In the genomic region with DNA sequence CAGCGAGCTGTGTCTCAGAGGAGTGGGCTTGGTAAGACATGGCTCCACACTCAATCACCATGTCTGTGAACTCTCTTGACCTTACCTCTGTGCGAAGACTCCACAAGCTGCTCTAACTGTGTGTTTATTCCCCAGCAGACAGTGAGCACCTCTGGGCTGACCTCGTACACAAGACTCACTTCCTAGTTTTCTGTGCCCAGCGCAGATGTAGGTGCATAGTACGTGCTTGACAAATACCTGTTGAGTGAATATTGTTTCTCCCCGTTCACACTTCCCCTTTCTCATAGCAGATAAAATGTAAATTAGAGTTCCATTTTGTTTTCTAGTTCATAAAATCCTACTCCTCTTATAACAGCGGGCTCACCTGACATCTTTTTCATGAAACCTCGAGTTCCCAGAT, we compare ENCODE assay signal across 28 mouse cellular contexts. TPM values are rescaled to one million over a fixed set of nuclear protein-coding genes. Genes with fewer than 3 reads are reported as not detected.
DNase-seq lines count a peak whose midpoint lies in the region; ATAC-seq and TF ChIP-seq lines count a peak whose summit lies in the region.
"Had no signal": no experiment of that assay in that cellular context is flagged by ENCODE, and none has a peak within 500 bp of the region (broad histone marks: within the 10 kb centered on the region; RNA-seq: fewer than 3 reads in every experiment).

No protein-coding gene starts in this region.

- WGBS in midbrain, embryonic 13.5 days: 90% methylated on average over 8 of the region's 8 CpGs
- WGBS in midbrain, embryonic 11.5 days: 92% methylated on average over 8 of the region's 8 CpGs
- WGBS in limb, embryonic 10.5 days: 88% methylated on average over 8 of the region's 8 CpGs
- 88% methylated on average over 8 of the region's 8 CpGs for WGBS in lung, postnatal 0 days

- DNase-seq in midbrain, embryonic 11.5 days (ENCODE audit: low spot score, missing footprints): no peak
- DNase-seq in MEL (ENCODE audit: low read depth, low spot score): peak; percentile 55
- DNase-seq in limb, embryonic 10.5 days (ENCODE audit: low spot score): no peak
- no peak for DNase-seq in lung, postnatal 0 days (ENCODE audit: low spot score)
- DNase-seq in thymus, postnatal 0 days (ENCODE audit: low spot score): no peak
- DNase-seq: adrenal gland, postnatal 10 days; adrenal gland, postnatal 36 days; cerebellum, adult 18-20 months; cerebellum, adult 9-10 months; cerebellum, postnatal 14 days; gastrocnemius, postnatal 10 days; gastrocnemius, postnatal 36 days; heart, adult 11 months had no signal

- no peaks in the 10 kb centered on the region for H3K27me3 ChIP-seq in midbrain, embryonic 13.5 days
- H3K27me3 ChIP-seq in midbrain, embryonic 11.5 days (ENCODE audit: control insufficient read depth, insufficient read depth, low read length): no peaks in the 10 kb centered on the region
- no peaks in the 10 kb centered on the region for H3K27me3 ChIP-seq in MEL (ENCODE audit: control insufficient read depth in 1 of 2, insufficient read depth in 2 of 2, low read length in 2 of 2)
- no peaks in the 10 kb centered on the region for H3K27me3 ChIP-seq in limb, embryonic 10.5 days (ENCODE audit: low read depth, poor library complexity, severe bottlenecking)
- H3K27me3 ChIP-seq in lung, postnatal 0 days (replicated peaks; ENCODE audit: insufficient read depth, low read length): no peaks in the 10 kb centered on the region
- H3K27me3 ChIP-seq: forebrain, embryonic 15.5 days; hindbrain, embryonic 12.5 days; hindbrain, embryonic 15.5 days; Patski had no signal

- H3K79me2 ChIP-seq in MEL (ENCODE audit: control insufficient read depth, insufficient read depth, low read length, poor library complexity): no peaks in the 10 kb centered on the region

- no peak overlapping the region for H3K4me3 ChIP-seq in midbrain, embryonic 13.5 days (replicated peaks)
- no peak overlapping the region for H3K4me3 ChIP-seq in midbrain, embryonic 11.5 days (ENCODE audit: low read depth, low read length)
- peak overlapping the region in 1 of 2 experiments; percentile 19; a peak in 1 of 4 replicates for H3K4me3 ChIP-seq in MEL (ENCODE audit: control insufficient read depth in 1 of 2, insufficient read depth in 1 of 2, low read depth in 2 of 2, low read length in 2 of 2)
- H3K4me3 ChIP-seq in limb, embryonic 10.5 days: no peak overlapping the region
- no peak overlapping the region for H3K4me3 ChIP-seq in lung, postnatal 0 days (ENCODE audit: low read depth, low read length)
- H3K4me3 ChIP-seq: forebrain, embryonic 10.5 days; forebrain, embryonic 15.5 days; hindbrain, embryonic 12.5 days; hindbrain, embryonic 15.5 days had no signal

- H3K36me3 ChIP-seq in midbrain, embryonic 13.5 days: peaks cover 16% of the 10 kb centered on the region
- peaks cover 3% of the 10 kb centered on the region for H3K36me3 ChIP-seq in midbrain, embryonic 11.5 days (ENCODE audit: control insufficient read depth, insufficient read depth, low read length)
- peaks cover 0 to 11% of the 10 kb centered on the region in 2 experiments; a peak in 2 of 4 replicates for H3K36me3 ChIP-seq in MEL (ENCODE audit: control insufficient read depth in 1 of 2, insufficient read depth in 2 of 2, low read length in 2 of 2)
- H3K36me3 ChIP-seq in limb, embryonic 10.5 days: peaks cover 35% of the 10 kb centered on the region
- peaks cover 13% of the 10 kb centered on the region for H3K36me3 ChIP-seq in lung, postnatal 0 days (ENCODE audit: insufficient read depth, low read length)

- TF ChIP-seq EP300 in MEL (IDR thresholded peaks at IDR 0.05; ENCODE audit: low read depth in 1 of 2, low read length in 2 of 2): 0 out of 4 replicates have a peak, but pooled peaks of 1 of the 2 experiments have one; percentile 17
- no peak for TF ChIP-seq EP300 in lung, postnatal 0 days (IDR thresholded peaks at IDR 0.05)

- H3K9me3 ChIP-seq in midbrain, embryonic 13.5 days: no peaks in the 10 kb centered on the region
- H3K9me3 ChIP-seq in midbrain, embryonic 11.5 days (ENCODE audit: control insufficient read depth, low read length): no peaks in the 10 kb centered on the region
- H3K9me3 ChIP-seq in MEL (replicated peaks; ENCODE audit: insufficient read depth, low read length): no peaks in the 10 kb centered on the region
- H3K9me3 ChIP-seq in limb, embryonic 10.5 days (replicated peaks): no peaks in the 10 kb centered on the region
- no peaks in the 10 kb centered on the region for H3K9me3 ChIP-seq in lung, postnatal 0 days (ENCODE audit: low read length)
- H3K9me3 ChIP-seq: forebrain, embryonic 10.5 days; forebrain, embryonic 15.5 days; hindbrain, embryonic 12.5 days; hindbrain, embryonic 15.5 days had no signal

- no peak overlapping the region for H3K4me2 ChIP-seq in midbrain, embryonic 13.5 days (replicated peaks)
- H3K4me2 ChIP-seq in midbrain, embryonic 11.5 days: no peak overlapping the region
- H3K4me2 ChIP-seq in lung, postnatal 0 days (replicated peaks; ENCODE audit: low read depth, low read length): no peak overlapping the region
- H3K4me2 ChIP-seq: forebrain, embryonic 15.5 days; heart, embryonic 11.5 days; hindbrain, embryonic 12.5 days; hindbrain, embryonic 15.5 days had no signal

- TF ChIP-seq CTCF in MEL (IDR thresholded peaks at IDR 0.05 in 2 of 3, conservative IDR thresholded peaks at IDR 0.05 in 1 of 3; ENCODE audit: control insufficient read depth in 1 of 3, insufficient read depth in 1 of 3, low read depth in 2 of 3, low read length in 3 of 3, poor library complexity in 1 of 3, severe bottlenecking in 1 of 3): no peak
- no peak for TF ChIP-seq CTCF in lung, postnatal 0 days (IDR thresholded peaks at IDR 0.05)

- no peak for ATAC-seq in midbrain, embryonic 13.5 days
- no peak for ATAC-seq in midbrain, embryonic 11.5 days (ENCODE audit: low FRiP score)
- no peak for ATAC-seq in lung, postnatal 0 days
- ATAC-seq: forebrain, embryonic 15.5 days; Patski had no signal

- H3K4me1 ChIP-seq in midbrain, embryonic 13.5 days (replicated peaks): peaks cover 41% of the 10 kb centered on the region
- H3K4me1 ChIP-seq in midbrain, embryonic 11.5 days (ENCODE audit: control insufficient read depth, insufficient read depth, low read length): peaks cover 14% of the 10 kb centered on the region
- H3K4me1 ChIP-seq in MEL (ENCODE audit: control insufficient read depth in 1 of 2, insufficient read depth in 2 of 2, low read length in 2 of 2): peaks cover 0 to 16% of the 10 kb centered on the region in 2 experiments; a peak in 2 of 4 replicates
- peaks cover 67% of the 10 kb centered on the region for H3K4me1 ChIP-seq in limb, embryonic 10.5 days
- H3K4me1 ChIP-seq in lung, postnatal 0 days (ENCODE audit: insufficient read depth, low read depth, low read length): no peaks in the 10 kb centered on the region

- no peak overlapping the region for H3K9ac ChIP-seq in midbrain, embryonic 13.5 days (replicated peaks)
- H3K9ac ChIP-seq in midbrain, embryonic 11.5 days (ENCODE audit: low read length): no peak overlapping the region
- H3K9ac ChIP-seq in MEL (ENCODE audit: control insufficient read depth, low read depth, low read length, poor library complexity, severe bottlenecking): peak overlapping the region; percentile 36; the same call in 1 of the 2 replicates
- H3K9ac ChIP-seq in lung, postnatal 0 days (replicated peaks; ENCODE audit: low read depth): no peak overlapping the region
- H3K9ac ChIP-seq: forebrain, embryonic 15.5 days; hindbrain, embryonic 12.5 days; hindbrain, embryonic 15.5 days had no signal

- no peak for TF ChIP-seq RAD21 in MEL (IDR thresholded peaks at IDR 0.05; ENCODE audit: low read depth, low read length)

- no peak for TF ChIP-seq POLR2A in MEL (IDR thresholded peaks at IDR 0.05; ENCODE audit: control insufficient read depth in 1 of 2, insufficient read depth in 1 of 2, low read depth in 1 of 2, low read length in 2 of 2, poor library complexity in 1 of 2)

- 0 out of 2 replicates have a peak overlapping the region, but pooled peaks have one; percentile 63 for H3K27ac ChIP-seq in midbrain, embryonic 13.5 days
- H3K27ac ChIP-seq in midbrain, embryonic 11.5 days (ENCODE audit: low read depth, low read length): no peak overlapping the region
- no peak overlapping the region for H3K27ac ChIP-seq in MEL (ENCODE audit: control insufficient read depth, low read depth, low read length)
- peak overlapping the region; percentile 87 for H3K27ac ChIP-seq in limb, embryonic 10.5 days
- no peak overlapping the region for H3K27ac ChIP-seq in lung, postnatal 0 days (ENCODE audit: low read length)
- H3K27ac ChIP-seq: forebrain, embryonic 15.5 days; hindbrain, embryonic 15.5 days had no signal

RNA-seq across cellular contexts. Expression of a gene that starts 34.7 kb away (rescaled TPM):
- polyA plus RNA-seq in midbrain, embryonic 13.5 days (2015; fragmentation: Nextera tagmentation; extraction: Ambion mirVana): 377 and 395 TPM in 2 replicates
- 344 and 384 TPM in 2 replicates for polyA plus RNA-seq in midbrain, embryonic 11.5 days (2014; fragmentation: Nextera tagmentation; extraction: Ambion mirVana)
- total RNA-seq in MEL (2012; rRNA removed): 51.9 and 55.8 TPM in 2 replicates
- polyA plus RNA-seq in MEL (2012; ENCODE audit: insufficient read depth in 1 of 2, insufficient read length in 2 of 2, low read depth in 1 of 2, low replicate concordance in 2 of 2, missing spikeins in 1 of 2): 10 to 100 TPM in 1 of 2 experiments, not detected in 1; 78.9 TPM
- 259 and 274 TPM in 2 replicates for polyA plus RNA-seq in limb, embryonic 10.5 days (2016; fragmentation: Nextera tagmentation; extraction: Ambion mirVana)
- 790 and 798 TPM in 2 replicates for polyA plus RNA-seq in lung, postnatal 0 days (2015; fragmentation: Nextera tagmentation; extraction: Ambion mirVana)
- polyA plus RNA-seq in thymus, postnatal 0 days (2015; fragmentation: Nextera tagmentation; extraction: Ambion mirVana): 373 and 377 TPM in 2 replicates

RNA-seq across cellular contexts. Expression of a gene that starts 35.4 kb away (rescaled TPM):
- 28.4 and 45.1 TPM in 2 replicates for polyA plus RNA-seq in midbrain, embryonic 13.5 days (2015; fragmentation: Nextera tagmentation; extraction: Ambion mirVana)
- polyA plus RNA-seq in midbrain, embryonic 11.5 days (2014; fragmentation: Nextera tagmentation; extraction: Ambion mirVana): 22.8 and 25.2 TPM in 2 replicates
- 1.5 and 1.9 TPM in 2 replicates for total RNA-seq in MEL (2012; rRNA removed)
- 1 to 10 TPM in 1 of 2 experiments, not detected in 1; 9.4 TPM for polyA plus RNA-seq in MEL (2012; ENCODE audit: insufficient read depth in 1 of 2, insufficient read length in 2 of 2, low read depth in 1 of 2, low replicate concordance in 2 of 2, missing spikeins in 1 of 2)
- polyA plus RNA-seq in limb, embryonic 10.5 days (2016; fragmentation: Nextera tagmentation; extraction: Ambion mirVana): 22.9 and 30.2 TPM in 2 replicates
- polyA plus RNA-seq in lung, postnatal 0 days (2015; fragmentation: Nextera tagmentation; extraction: Ambion mirVana): 20.7 and 22.0 TPM in 2 replicates
- 48.4 and 67.1 TPM in 2 replicates for polyA plus RNA-seq in thymus, postnatal 0 days (2015; fragmentation: Nextera tagmentation; extraction: Ambion mirVana)

RNA-seq across cellular contexts. Expression of a gene that starts 46.8 kb away (rescaled TPM):
- polyA plus RNA-seq in midbrain, embryonic 13.5 days (2015; fragmentation: Nextera tagmentation; extraction: Ambion mirVana): not detected in 2 replicates
- polyA plus RNA-seq in midbrain, embryonic 11.5 days (2014; fragmentation: Nextera tagmentation; extraction: Ambion mirVana): 0.11 and 0.29 TPM in 2 replicates
- not detected in 2 replicates for total RNA-seq in MEL (2012; rRNA removed)
- polyA plus RNA-seq in MEL (2012; ENCODE audit: insufficient read depth in 1 of 2, insufficient read length in 2 of 2, low read depth in 1 of 2, low replicate concordance in 2 of 2, missing spikeins in 1 of 2): not detected
- polyA plus RNA-seq in limb, embryonic 10.5 days (2016; fragmentation: Nextera tagmentation; extraction: Ambion mirVana): 0.11 TPM in 1 of 2 replicates, not detected in the other
- polyA plus RNA-seq in lung, postnatal 0 days (2015; fragmentation: Nextera tagmentation; extraction: Ambion mirVana): 0.08 and 0.14 TPM in 2 replicates
- polyA plus RNA-seq in thymus, postnatal 0 days (2015; fragmentation: Nextera tagmentation; extraction: Ambion mirVana): not detected in 2 replicates
- total RNA-seq: adrenal gland, adult 18-20 months; adrenal gland, postnatal 36 days; gastrocnemius, adult 18-20 months; gastrocnemius, postnatal 10 days; gastrocnemius, postnatal 36 days; heart, adult 8-10 months; heart, postnatal 25 days; hematopoietic stem cell, adult 5-6 weeks had no signal
- polyA plus RNA-seq: embryonic facial prominence, embryonic 11.5 days; forebrain, embryonic 15.5 days; heart, embryonic 11.5 days; heart, embryonic 14.5 days; heart, postnatal 0 days; Patski had no signal

Comparison
In these comparisons a context has a peak if more than half of its experiments do, and no peak if none do; other contexts are left out.
1. H3K27ac ChIP-seq: peak in midbrain, embryonic 13.5 days (single experiment) and limb, embryonic 10.5 days (single experiment); none in midbrain, embryonic 11.5 days (single experiment), MEL (single experiment) and lung, postnatal 0 days (single experiment).